Mouse (Mus musculus): ENCODE results near the gene Wwox.

- no peak for TF ChIP-seq EP300 (IDR thresholded peaks at IDR 0.05; ENCODE audit: low read depth)
- no peak for TF ChIP-seq CTCF (IDR thresholded peaks at IDR 0.05; ENCODE audit: low read depth)
Observed at GRCm38 (mm10) chr8:115257417-115257816, 818.0 kb downstream of the Wwox start.

Data from liver, embryonic 14.5 days (tissue).